Mouse (Mus musculus): Measurements from ENCODE around the gene Cept1. TPM values are rescaled to one million over a fixed set of nuclear protein-coding genes. Genes with fewer than 3 reads are reported as not detected.
"Not testable (repeated sequence)": the region's sequence is repeated elsewhere in the genome, so short reads cannot be mapped to it uniquely, and the experiment has no call there.

The Cept1 gene
- 57.0 and 60.9 TPM in 2 replicates for polyA plus RNA-seq (2015; fragmentation: Nextera tagmentation; extraction: Ambion mirVana)

GRCm38 (mm10) chr3:106547171-106547923, at the start of gene Cept1, which contains the start of gene Dram2:
Gene Cept1, minus strand, starts transcription at chr3:106547802.
Gene Dram2, plus strand, starts transcription at chr3:106547798.
- WGBS, result under 1% methylated on average over 63 of the region's 63 CpGs
- DNase-seq (ENCODE audit: low spot score), result peak; percentile 97
- no peaks in the 10 kb centered on the region for H3K27me3 ChIP-seq (ENCODE audit: insufficient read depth, low read length)
- H3K4me3 ChIP-seq (replicated peaks; ENCODE audit: low read depth, low read length), result peak within 1 kb of the TSS; percentile 88
- H3K9me3 ChIP-seq (replicated peaks; ENCODE audit: low read length), result no peaks in the 10 kb centered on the region
- peak; percentile 97 for ATAC-seq (replicated peaks; ENCODE audit: low FRiP score, low read depth)
- H3K9ac ChIP-seq (ENCODE audit: low read depth, low read length), result peak within 1 kb of the TSS; percentile 85
- H3K27ac ChIP-seq, result peak within 1 kb of the TSS; percentile 98
- TF ChIP-seq CTCF (IDR thresholded peaks at IDR 0.05; ENCODE audit: low read depth), result peak; percentile 26; the same call in 1 of the 2 replicates
- H3K36me3 ChIP-seq (ENCODE audit: insufficient read depth, low read length), result peaks cover 4% of the 10 kb centered on the region; the same call in 1 of the 2 replicates
- H3K4me2 ChIP-seq (ENCODE audit: low read length), result peak within 1 kb of the TSS; percentile 65
- peaks cover 10% of the 10 kb centered on the region for H3K4me1 ChIP-seq (replicated peaks; ENCODE audit: insufficient read depth, low read length)

- not testable (repeated sequence) for H3K4me2 ChIP-seq (ENCODE audit: low read length); H3K9ac ChIP-seq (ENCODE audit: low read depth, low read length); H3K9me3 ChIP-seq (replicated peaks; ENCODE audit: low read length); H3K4me3 ChIP-seq (replicated peaks; ENCODE audit: low read depth, low read length); H3K27ac ChIP-seq; ATAC-seq (replicated peaks; ENCODE audit: low FRiP score, low read depth); H3K36me3 ChIP-seq (ENCODE audit: insufficient read depth, low read length); H3K27me3 ChIP-seq (ENCODE audit: insufficient read depth, low read length); DNase-seq (ENCODE audit: low spot score); H3K4me1 ChIP-seq (replicated peaks; ENCODE audit: insufficient read depth, low read length)
- 83% methylated on average over 4 of the region's 4 CpGs for WGBS
Observed at GRCm38 (mm10) chr3:106593631-106594030, 46.0 kb upstream of the Cept1 start.

GRCm38 (mm10) chr3:106579296-106579695, 31.7 kb upstream of the Cept1 start:
- H3K27ac ChIP-seq, result no peak overlapping the region
- ATAC-seq (replicated peaks; ENCODE audit: low FRiP score, low read depth), result no peak
- no peaks in the 10 kb centered on the region for H3K36me3 ChIP-seq (ENCODE audit: insufficient read depth, low read length)
- H3K4me1 ChIP-seq (replicated peaks; ENCODE audit: insufficient read depth, low read length), result no peaks in the 10 kb centered on the region
- H3K4me3 ChIP-seq (replicated peaks; ENCODE audit: low read depth, low read length), result no peak overlapping the region
- H3K4me2 ChIP-seq (ENCODE audit: low read length), result no peak overlapping the region
- no peak for TF ChIP-seq CTCF (IDR thresholded peaks at IDR 0.05; ENCODE audit: low read depth)
- no peak overlapping the region for H3K9ac ChIP-seq (ENCODE audit: low read depth, low read length)
- 90% methylated on average over 2 of the region's 2 CpGs for WGBS
- H3K9me3 ChIP-seq (replicated peaks; ENCODE audit: low read length), result no peaks in the 10 kb centered on the region
- H3K27me3 ChIP-seq (ENCODE audit: insufficient read depth, low read length), result no peaks in the 10 kb centered on the region
- DNase-seq (ENCODE audit: low spot score), result no peak

- Histone ChIP-seq H3K4me3 (replicated peaks; ENCODE audit: low read depth, low read length) (no peak overlapping the region), H3K4me1 (replicated peaks; ENCODE audit: insufficient read depth, low read length) (no peaks in the 10 kb centered on the region), H3K27ac (no peak overlapping the region), H3K9ac (ENCODE audit: low read depth, low read length) (no peak overlapping the region), H3K27me3 (ENCODE audit: insufficient read depth, low read length) (no peaks in the 10 kb centered on the region), H3K9me3 (replicated peaks; ENCODE audit: low read length) (no peaks in the 10 kb centered on the region), H3K4me2 (ENCODE audit: low read length) (no peak overlapping the region), H3K36me3 (ENCODE audit: insufficient read depth, low read length) (peaks cover 12% of the 10 kb centered on the region; the same call in 1 of the 2 replicates)
- TF ChIP-seq CTCF (IDR thresholded peaks at IDR 0.05; ENCODE audit: low read depth), result no peak
- WGBS, result 84% methylated on average over 3 of the region's 3 CpGs
- DNase-seq (ENCODE audit: low spot score) (no peak), ATAC-seq (replicated peaks; ENCODE audit: low FRiP score, low read depth) (no peak)
Observed at GRCm38 (mm10) chr3:106573191-106573590, 25.6 kb upstream of the Cept1 start.

GRCm38 (mm10) chr3:106565876-106566275, 18.3 kb upstream of the Cept1 start:
- WGBS, result 68% methylated on average over 3 of the region's 3 CpGs
- H3K9me3 ChIP-seq (replicated peaks; ENCODE audit: low read length), result no peaks in the 10 kb centered on the region
- DNase-seq (ENCODE audit: low spot score), result no peak
- H3K9ac ChIP-seq (ENCODE audit: low read depth, low read length), result no peak overlapping the region
- no peak for TF ChIP-seq CTCF (IDR thresholded peaks at IDR 0.05; ENCODE audit: low read depth)
- no peaks in the 10 kb centered on the region for H3K4me1 ChIP-seq (replicated peaks; ENCODE audit: insufficient read depth, low read length)
- no peak for ATAC-seq (replicated peaks; ENCODE audit: low FRiP score, low read depth)
- H3K4me3 ChIP-seq (replicated peaks; ENCODE audit: low read depth, low read length), result no peak overlapping the region
- no peak overlapping the region for H3K4me2 ChIP-seq (ENCODE audit: low read length)
- H3K27me3 ChIP-seq (ENCODE audit: insufficient read depth, low read length), result no peaks in the 10 kb centered on the region
- H3K27ac ChIP-seq, result no peak overlapping the region
- peaks cover 12% of the 10 kb centered on the region; the same call in 1 of the 2 replicates for H3K36me3 ChIP-seq (ENCODE audit: insufficient read depth, low read length)

- Histone ChIP-seq H3K4me2 (ENCODE audit: low read length) (no peak overlapping the region), H3K4me3 (replicated peaks; ENCODE audit: low read depth, low read length) (no peak overlapping the region), H3K4me1 (replicated peaks; ENCODE audit: insufficient read depth, low read length) (no peaks in the 10 kb centered on the region), H3K36me3 (ENCODE audit: insufficient read depth, low read length) (peaks cover 15% of the 10 kb centered on the region; the same call in 1 of the 2 replicates), H3K9ac (ENCODE audit: low read depth, low read length) (no peak overlapping the region), H3K9me3 (replicated peaks; ENCODE audit: low read length) (no peaks in the 10 kb centered on the region), H3K27me3 (ENCODE audit: insufficient read depth, low read length) (no peaks in the 10 kb centered on the region), H3K27ac (no peak overlapping the region)
- ATAC-seq (replicated peaks; ENCODE audit: low FRiP score, low read depth), result no peak
- no peak for TF ChIP-seq CTCF (IDR thresholded peaks at IDR 0.05; ENCODE audit: low read depth)
- DNase-seq (ENCODE audit: low spot score), result no peak
Observed at GRCm38 (mm10) chr3:106558271-106558670, 10.7 kb upstream of the Cept1 start.
